Mouse (Mus musculus): ENCODE measurements at regions not wholly inside any gene's neighbourhood (a gene's known extent, or its start where the extent isn't known, plus 50 kb on each side); places are given as distances from the start of the nearest gene placed in this dataset.

DNA sequence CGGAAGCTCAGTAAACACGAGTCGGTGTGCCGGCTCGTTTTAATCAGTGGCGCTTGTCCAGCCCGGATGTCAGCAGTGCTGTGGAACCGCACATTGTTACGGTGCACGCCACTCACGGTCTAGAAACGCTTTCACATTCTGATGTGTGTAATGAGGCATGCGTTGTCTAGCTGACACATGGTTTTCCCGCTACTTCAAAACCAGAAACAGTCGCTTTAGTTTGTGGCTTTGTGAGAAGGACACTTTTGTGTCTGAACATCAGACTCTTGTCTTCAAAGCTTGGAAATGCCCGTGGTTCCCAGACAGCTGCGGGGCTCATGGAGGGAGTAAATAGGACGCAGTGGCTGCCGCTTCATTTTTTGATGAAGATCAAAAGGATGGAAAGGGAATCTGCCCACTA, 77.0 kb upstream of the Lgr5 start:
- DNase-seq = no peak

- DNase-seq = no peak
Measured at GRCm38 (mm10) chr10:115676661-115677060, 89.1 kb upstream of the Lgr5 start.

DNA sequence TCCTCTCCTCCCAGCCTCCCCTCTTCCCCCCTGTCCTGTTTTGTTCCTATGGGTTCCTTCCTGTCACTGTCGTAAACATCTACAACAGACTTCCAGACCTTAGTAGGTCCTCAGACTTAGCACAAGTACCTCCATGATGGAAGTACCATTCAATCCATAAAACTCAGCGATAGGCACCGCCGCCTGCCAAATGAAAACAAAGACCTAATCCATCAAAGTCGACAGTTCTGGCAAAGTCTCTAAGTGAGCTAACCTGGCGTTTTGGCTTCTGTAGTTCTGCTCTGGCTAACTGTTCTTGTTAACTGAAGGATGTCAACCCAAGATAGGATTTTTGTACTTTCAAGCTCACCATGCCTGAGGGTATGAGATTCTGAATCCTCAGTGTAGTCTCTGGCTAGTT, 93.5 kb upstream of the Lgr5 start:
- no peak for DNase-seq

DNA sequence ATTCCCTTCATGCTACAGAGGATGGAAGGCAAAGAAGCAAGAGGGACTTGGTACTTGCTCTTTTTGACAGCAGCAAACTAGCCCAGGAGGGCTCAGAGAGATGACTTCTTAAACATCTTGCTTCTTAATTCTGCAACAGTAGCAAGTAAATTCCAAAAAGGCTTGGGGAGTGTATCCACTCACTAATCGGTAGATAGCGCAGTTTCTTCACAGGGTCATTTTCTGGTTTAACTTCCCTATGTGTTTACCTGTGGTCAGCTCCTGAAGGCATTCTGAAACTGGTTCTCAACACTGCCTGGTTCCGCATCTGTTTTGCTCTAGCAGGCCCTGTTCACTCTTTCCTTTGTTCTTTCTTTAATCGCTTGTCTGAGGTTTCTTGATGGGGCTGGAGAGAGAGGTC, 104.4 kb upstream of the Lgr5 start:
- DNase-seq = no peak

DNA sequence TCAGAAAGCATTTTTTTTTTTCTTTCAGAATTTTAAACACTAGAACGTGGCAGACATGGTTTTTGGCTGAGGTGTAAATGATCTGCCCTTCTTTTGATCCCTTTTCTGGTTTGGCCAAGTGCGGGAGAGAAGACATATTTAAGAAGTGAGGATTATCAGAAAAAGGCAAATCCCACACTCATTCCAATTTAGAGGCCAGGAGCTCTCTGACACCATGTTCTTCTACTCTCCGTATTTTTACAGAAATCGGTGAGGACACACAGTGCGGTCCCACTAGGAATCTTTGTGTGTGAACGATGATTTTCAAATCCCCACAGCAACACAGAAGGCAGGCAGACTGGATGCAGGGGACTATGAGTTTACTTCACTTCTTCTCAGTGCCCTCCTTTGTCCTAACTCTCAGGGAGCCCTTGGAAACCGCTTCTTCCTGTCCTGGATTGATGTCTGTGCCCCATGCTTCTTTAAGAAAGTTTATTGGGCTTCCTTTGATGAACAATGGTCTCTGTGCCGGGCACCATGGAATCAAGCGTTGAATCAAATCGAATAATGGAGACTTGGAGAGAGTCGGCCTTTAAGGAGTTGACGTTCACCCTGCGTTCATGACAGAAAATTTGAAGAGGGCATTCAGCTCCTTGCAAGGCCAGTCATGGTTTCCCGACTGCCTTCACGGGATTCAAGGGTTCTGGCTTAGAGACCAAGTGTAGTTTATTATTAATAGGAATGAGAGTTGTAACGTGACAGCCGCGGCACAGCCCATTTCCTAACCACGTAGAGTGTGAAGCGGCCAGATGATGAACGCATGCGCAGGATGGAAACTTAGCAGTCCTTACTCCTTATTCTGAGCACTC, 106.6 kb upstream of the Lgr5 start:
- no peak for DNase-seq

DNA sequence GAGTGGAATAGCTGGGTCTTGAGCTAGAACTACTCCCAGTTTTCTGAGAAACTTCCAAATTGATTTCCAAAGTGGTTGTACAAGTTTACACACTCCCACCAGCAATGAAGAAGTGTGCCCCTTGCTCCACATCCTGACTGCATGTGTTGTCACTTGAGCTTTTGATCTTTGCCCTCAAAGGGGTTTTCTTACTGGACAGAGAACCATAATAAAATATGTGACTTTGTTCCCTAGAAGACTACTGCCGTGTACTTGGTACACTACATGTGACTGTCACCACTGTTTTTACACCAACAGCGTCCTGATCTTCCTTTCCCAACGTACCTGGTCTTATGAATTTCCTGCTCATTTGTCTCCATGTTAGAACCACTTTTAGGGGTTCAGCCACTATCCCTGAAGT, 114.3 kb upstream of the Tspan8 start:
- no peak for DNase-seq

DNA sequence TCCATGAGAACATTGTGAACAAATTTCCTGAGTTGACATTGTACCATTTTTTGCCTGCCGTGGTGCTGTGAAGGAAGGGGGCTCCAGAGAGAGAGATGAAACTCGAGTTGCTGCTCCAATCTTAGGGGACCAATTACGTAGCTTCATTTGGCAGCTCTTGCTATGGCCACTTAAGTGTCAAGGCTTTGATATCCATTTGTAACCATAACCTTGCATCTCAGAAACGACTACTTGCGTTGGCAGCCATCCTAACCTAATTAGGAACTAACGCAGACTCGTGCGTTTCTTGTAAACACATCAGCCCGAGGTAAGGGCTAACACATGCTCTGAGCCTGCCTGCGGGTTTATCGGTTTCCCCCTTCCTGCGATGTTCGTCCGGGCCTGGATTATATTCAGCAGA, 108.0 kb upstream of the Tspan8 start:
- no peak for DNase-seq

DNA sequence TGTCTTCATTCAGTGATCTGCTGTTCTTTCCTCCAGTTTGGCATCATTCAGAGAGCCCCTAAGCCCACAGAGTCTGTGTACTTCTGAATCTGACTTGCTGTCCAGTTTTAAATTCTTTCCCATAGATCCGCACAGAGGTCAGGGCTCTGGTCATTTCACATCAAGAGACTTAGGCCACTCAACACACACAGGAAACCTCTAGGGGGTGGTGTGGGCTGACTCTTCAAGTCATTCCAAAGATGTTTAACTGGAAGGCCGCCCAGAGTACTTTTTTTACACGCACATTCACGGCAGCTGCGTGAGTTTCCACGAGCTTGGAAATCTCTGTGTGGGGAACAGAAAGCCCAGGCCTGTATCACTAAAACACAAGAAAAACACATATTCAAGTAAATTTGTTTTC, 102.7 kb upstream of the Tspan8 start:
- peak; percentile 28 for DNase-seq

DNA sequence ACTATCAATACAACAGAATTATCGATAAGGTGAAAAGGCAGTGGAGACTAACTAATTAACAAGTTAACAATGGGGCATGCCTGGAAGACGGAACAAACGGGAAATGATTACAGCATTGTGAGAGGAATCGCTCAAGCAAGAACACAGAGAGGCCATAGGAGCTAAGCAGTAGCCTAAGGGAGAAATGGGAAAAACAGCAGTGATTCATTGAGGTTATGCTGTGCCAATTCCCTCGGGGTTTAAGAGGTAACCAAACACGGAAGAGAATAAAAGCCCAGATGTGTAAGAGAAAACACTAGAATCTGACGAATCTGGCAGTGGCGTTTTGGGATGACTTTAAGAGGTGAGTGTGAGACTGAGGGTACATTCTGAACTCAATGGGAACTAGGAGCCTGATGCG, 100.5 kb upstream of the Tspan8 start:
- no peak for DNase-seq

DNA sequence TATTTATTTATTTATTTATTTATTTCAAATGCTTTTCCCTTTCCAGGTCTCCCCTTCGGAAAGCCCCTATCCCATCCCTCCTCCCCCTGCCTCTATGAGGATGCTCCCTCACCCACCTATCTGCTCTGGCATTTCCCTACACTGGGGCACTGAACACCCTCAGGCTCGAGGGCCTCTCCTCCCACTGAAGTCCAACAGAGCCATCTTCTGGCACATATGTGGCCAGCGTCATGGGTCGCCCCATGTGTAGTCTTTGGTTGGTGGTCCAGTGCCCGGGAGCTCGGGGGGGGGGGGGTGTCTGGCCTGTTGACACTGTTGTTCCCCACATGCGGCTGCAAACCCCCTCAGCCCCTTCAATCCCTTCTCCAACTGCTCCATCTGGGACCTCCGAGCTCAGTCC, 99.6 kb upstream of the Tspan8 start:
- no peak for DNase-seq

GRCm38 (mm10) chr10:115722589-115722988, 94.0 kb upstream of the Tspan8 start:
- DNase-seq = no peak

DNA sequence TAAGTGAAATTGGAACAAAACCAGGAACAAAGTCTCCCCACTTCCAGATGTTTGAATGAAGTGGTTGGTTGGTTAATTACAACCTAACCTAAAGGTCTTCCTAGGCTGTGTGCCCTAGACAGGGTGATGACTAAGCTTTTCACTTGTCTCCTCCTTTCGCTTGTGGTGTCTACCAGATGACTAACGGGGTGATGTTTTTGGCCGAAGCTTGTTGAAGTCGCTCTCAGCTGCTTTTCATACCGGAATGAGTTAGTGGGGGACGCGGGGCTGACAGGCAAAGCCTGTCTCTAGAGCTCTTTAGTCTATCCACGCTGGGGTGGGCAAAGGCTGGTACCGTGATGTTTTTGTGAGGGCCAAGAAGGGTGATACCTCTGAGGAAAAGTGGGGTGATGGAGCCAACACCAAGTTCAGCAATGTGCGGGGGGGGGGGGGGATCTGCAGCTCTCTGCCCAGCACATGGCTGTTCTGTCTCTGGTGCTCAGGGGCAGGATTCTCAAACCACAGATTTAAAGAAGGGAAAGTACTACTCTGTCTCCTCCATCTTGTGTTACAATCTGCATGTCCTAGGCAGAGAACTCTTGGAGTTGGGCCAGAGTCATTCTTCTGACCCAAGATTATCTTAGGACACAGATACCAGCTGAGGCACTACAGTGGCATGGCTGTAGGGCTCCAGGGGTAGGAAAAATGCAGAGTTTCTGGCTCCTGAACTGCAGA, 73.8 kb upstream of the Tspan8 start:
- DNase-seq = no peak

DNA sequence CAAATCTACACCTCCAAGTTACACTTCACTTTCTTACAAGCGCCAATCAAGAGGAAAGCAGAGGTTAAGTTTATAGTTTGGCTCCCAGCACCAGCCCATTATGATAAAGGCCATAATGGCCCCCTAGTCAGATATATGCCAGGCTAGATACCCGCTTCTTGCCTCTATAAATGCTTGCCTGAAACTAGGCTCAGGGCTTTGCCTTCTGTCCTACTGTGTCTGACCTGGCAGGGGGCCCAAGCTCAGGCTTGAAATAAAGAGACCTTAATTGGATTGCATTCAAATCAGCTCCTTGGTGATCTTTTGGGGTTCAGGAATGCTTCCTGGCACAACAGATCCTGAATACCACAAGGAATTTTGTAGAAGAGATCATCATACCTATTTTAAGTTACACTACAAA, 66.8 kb upstream of the Tspan8 start:
- DNase-seq = no peak

- no peak for DNase-seq
Measured at GRCm38 (mm10) chr10:115750250-115750649, 66.4 kb upstream of the Tspan8 start.

DNA sequence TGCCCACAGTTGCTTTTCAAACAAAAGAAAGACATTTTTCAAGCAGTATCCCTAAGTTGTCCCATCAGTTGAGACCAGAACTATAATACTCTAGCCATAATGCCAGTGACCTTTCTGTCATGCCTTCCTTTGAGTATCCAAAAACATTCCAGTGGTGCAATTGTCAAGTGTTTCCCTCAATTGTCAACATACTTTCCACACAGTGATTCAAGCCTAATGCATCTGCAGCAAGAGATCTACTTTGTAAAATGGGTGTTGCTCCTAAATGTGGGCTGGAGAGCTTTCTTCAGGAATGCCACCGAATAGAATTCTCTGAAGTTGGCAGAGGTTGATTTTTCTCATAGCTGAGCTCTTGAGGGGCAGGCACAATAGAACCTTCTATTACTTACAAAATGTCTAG, 58.0 kb upstream of the Tspan8 start:
- DNase-seq = no peak

All from gastrocnemius, postnatal 25 days (tissue).